Mouse (Mus musculus) heart, embryonic 16.5 days (tissue): Measurements from ENCODE around the gene Cfl1. TPM values are rescaled to one million over a fixed set of nuclear protein-coding genes. Genes with fewer than 3 reads are reported as not detected.

Source experiments
- ATAC-seq: fragments of 200-750 bp; cut with Nextera tagmentation; replicated peaks from 2 replicates; pipeline ENCODE4 v1.8.0; 2017; ENCODE audit warnings: moderate number of reproducible peaks; ENCODE audit not compliant: insufficient read depth, low FRiP score; ENCODE audit errors: extremely low read depth
- H3K27ac ChIP-seq: fragments of 300-500 bp; sonication (generic); 2 replicates; pipeline ENCODE4 v1.5.1; 2014; ENCODE audit warnings: mild to moderate bottlenecking, low read length, control low read depth, moderate library complexity
- H3K27me3 ChIP-seq: fragments of 300-500 bp; sonication (generic); 2 replicates; pipeline ENCODE4 v1.6.1; 2014; ENCODE audit warnings: low read length, mixed read lengths; ENCODE audit not compliant: control insufficient read depth, insufficient read depth
- H3K36me3 ChIP-seq: fragments of 300-500 bp; sonication (generic); 2 replicates; pipeline ENCODE4 v1.6.1; 2014; ENCODE audit not compliant: control insufficient read depth, insufficient read depth
- H3K4me1 ChIP-seq: fragments of 300-500 bp; sonication (generic); 2 replicates; pipeline ENCODE4 v1.6.1; 2014; ENCODE audit warnings: low read length, mixed read lengths; ENCODE audit not compliant: control insufficient read depth, insufficient read depth
- H3K4me2 ChIP-seq: fragments of 300-500 bp; sonication (generic); 2 replicates; pipeline ENCODE4 v1.6.1; 2014; ENCODE audit warnings: low read depth, mild to moderate bottlenecking, control low read depth, low read length
- H3K4me3 ChIP-seq: fragments of 300-500 bp; sonication (generic); 2 replicates; pipeline ENCODE4 v1.5.1; 2014; ENCODE audit warnings: mild to moderate bottlenecking, control low read depth, low read length
- H3K9ac ChIP-seq: fragments of 300-500 bp; sonication (generic); 2 replicates; pipeline ENCODE4 v1.6.1; 2014; ENCODE audit warnings: low read length, control low read depth
- H3K9me3 ChIP-seq: fragments of 300-500 bp; sonication (generic); replicated peaks from 2 replicates; pipeline ENCODE4 v1.6.1; 2016; ENCODE audit warnings: low read length; ENCODE audit not compliant: control insufficient read depth
- WGBS: fragments of 180-500 bp; shearing (Covaris S2); extraction: QIAGEN DNeasy Blood & Tissue Kit; methylation state at CpG from one replicate; pipeline ENCODE4 v1.1.7; 2014; 5-methylcytosine and 5-hydroxymethylcytosine counted together
- polyA plus RNA-seq: library from polyadenylated mRNA; unstranded; fragments of >200 nt; fragmentation: Nextera tagmentation; extraction: Ambion mirVana; gene quantifications from 2 replicates; pipeline ENCODE4 v1.2.1, GENCODE M21; 2015

The Cfl1 gene
- polyA plus RNA-seq, 1 experiment from 2014 or later = 1,829 TPM

DNA sequence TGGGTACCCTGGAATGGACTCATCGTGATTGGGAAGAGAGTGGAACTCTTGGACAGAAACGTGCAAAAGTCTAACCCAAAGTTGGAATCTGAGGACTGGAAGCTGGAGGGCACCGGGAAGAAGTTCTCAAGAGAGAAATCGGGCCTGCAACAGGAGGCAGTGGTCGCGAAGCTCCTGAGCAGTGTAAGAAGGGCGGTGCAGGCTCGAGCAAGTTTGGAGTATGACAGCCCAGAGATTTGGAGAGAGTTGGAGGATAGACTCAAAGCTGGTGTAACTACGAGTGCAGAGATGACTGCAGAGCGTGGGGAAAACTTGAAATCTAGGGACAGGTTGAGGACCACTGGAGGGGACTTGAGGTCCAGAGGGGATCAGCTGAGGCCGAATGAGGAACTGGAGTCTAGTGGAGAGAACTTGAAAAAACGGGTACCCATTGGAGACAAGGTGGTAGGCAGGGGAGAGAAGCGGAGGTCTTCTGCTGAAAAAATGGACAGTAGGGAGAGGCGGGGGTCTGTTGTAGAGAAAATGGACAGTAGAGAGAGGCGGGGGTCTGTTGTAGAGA is 20.9 kb downstream of the Cfl1 start:
- Histone ChIP-seq H3K9me3 (no peaks in the 10 kb centered on the region), H3K36me3 (no peaks in the 10 kb centered on the region), H3K27me3 (no peaks in the 10 kb centered on the region), H3K9ac (peak overlapping the region; percentile 66), H3K4me2 (peak overlapping the region; percentile 95), H3K4me3 (peak overlapping the region; percentile 54), H3K4me1 (peaks cover 26% of the 10 kb centered on the region), H3K27ac (peak overlapping the region; percentile 15)
- 43% methylated on average over 15 of the region's 15 CpGs for WGBS
- no peak; the same call in 1 of the 2 replicates for ATAC-seq

DNA sequence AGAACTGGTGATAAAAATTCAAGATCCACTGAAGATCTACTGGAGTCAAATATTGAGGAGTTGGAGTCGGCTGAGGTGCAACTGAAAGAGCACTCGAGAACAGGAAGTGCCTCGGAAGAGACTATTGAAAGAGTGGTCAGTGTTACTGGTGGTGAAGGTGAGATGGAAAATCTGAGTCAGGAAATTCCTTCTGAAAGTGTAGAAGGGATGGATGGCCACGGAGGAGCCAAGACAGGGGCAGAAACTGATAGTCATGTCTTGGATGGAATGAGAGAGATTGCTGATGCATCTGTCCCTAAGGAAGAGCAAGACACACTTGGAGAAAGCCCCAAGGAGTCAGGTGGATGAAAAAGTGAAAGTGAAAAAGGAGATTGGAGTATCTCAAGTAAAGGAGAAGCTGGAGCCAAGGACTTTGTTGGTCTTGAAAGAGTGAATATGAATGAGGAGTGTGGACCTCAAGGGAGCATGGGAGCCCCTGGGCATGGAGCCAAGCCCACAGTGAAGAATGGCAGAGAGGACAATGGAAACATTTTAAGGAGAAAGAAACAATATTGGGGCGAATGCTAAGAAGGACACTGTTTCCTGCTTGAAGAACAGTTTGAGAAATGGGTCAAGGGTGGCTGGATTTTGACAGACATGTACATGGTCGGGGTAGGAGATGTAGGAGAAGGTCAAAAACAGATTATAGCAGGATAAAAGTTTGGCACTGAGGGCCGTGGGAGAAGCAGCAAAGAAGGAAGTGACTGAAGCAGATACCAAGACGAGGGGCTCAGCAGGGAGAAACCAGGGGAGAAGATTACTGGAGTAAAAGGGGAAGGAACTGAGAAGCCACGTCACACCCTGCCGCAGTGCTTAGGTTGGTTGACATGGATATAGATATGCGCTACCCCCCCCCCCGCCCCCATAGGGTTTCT is 22.1 kb downstream of the Cfl1 start:
- ATAC-seq = no peak
- Histone ChIP-seq H3K27ac (peak overlapping the region; percentile 46), H3K9me3 (no peaks in the 10 kb centered on the region), H3K27me3 (no peaks in the 10 kb centered on the region), H3K36me3 (no peaks in the 10 kb centered on the region), H3K4me3 (peak overlapping the region; percentile 10; the same call in 1 of the 2 replicates), H3K4me2 (peak overlapping the region; percentile 49), H3K9ac (no peak overlapping the region), H3K4me1 (peaks cover 26% of the 10 kb centered on the region)
- 60% methylated on average over 12 of the region's 12 CpGs for WGBS

DNA sequence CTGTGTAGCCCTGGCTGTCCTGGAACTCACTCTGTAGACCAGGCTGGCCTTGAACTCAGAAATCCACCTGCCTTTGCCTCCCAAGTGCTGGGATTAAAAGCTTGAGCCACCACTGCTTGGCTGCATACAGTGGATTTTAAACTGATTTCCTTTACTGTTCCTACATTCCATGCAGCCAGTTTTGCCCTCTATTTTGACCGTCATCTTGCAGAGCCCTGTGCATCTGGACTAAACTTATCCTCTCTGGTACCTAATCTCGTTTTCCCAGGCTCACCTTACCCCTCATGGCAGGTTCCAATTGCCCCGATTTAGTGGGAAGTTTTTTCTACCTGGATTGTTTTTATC is 22.7 kb downstream of the Cfl1 start:
- no peak for ATAC-seq
- Histone ChIP-seq H3K27ac (no peak overlapping the region; the same call in 1 of the 2 replicates), H3K27me3 (no peaks in the 10 kb centered on the region), H3K4me1 (peaks cover 26% of the 10 kb centered on the region), H3K9me3 (no peaks in the 10 kb centered on the region), H3K4me3 (no peak overlapping the region), H3K4me2 (no peak overlapping the region), H3K36me3 (no peaks in the 10 kb centered on the region), H3K9ac (no peak overlapping the region)
- 76% methylated on average over 3 of the region's 3 CpGs for WGBS

DNA sequence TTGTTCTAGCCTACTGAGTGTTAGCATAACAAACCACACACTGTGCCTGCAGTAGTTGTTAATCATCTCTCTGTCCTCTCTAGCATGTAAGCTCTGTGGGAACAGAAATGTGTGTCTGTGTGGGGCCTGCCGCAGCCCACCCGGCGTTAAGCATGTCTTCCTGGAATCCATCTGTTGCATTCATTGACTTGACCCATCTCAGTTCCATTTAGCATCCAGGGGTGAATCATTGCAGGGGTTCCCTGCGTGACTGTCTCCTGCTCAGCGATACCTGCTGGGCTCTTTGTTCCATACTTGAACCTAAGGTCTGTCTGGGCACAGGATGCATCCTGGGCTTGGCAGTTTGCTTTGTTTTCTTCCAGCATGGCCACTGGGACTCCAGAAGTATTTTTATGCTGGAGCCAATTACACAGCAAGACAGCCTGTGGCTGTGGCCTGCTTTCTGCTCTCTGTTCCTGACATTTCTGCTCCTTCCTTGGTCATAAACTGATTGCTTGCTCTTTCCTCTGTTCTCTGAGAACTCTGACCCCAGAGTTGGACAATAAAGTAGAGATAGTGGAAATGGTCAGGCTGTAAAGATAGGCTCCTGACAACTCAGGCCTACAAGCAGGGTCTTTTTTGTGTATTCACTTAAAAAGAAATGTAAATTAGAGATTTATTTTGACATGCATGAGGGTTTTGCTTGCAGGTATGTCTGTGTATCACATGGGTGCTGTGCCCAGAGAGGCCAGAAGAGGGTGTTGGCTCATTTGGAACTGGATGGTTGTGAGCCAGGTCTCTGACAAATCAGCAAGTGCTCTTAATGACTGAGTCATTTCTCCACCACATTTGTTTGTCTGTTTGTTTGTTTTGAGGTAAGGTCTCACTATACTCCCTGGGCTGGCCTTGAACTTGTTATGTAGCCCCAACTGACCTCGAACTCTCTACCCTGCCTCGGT is 25.9 kb downstream of the Cfl1 start:
- peaks cover 17% of the 10 kb centered on the region for H3K4me1 ChIP-seq

DNA sequence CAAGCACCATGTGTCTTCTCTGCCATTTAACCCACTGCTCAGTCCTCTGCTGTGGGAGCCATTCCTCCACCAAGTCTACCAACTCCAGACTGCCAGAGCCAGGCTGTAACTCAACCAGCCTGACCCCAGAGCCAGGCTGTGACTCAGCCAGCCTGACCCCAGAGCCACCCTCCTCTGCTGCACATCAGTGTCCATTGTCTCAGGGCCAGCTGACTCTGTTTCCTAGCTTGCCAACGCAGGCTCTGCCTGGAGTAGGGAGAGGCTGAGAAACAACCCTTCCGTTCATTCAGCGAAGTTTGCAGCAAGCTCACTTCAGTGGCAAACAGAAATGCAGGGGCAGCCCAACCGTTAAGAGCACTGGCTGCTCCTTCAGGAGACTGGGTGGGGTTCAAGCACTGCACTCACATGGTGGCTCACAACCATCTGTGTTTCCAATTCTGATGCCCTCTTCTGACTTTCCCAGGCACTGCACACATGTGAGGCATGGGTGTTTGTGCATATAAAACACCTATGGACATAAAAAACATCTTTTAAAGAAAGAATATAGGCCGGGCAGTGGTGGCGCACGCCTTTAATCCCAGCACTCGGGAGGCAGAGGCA is 26.8 kb downstream of the Cfl1 start:
- H3K9ac ChIP-seq = no peak overlapping the region
- H3K27ac ChIP-seq = no peak overlapping the region
- H3K9me3 ChIP-seq = no peaks in the 10 kb centered on the region
- 77% methylated on average over 8 of the region's 8 CpGs for WGBS
- no peaks in the 10 kb centered on the region for H3K27me3 ChIP-seq
- no peak for ATAC-seq
- no peak overlapping the region for H3K4me3 ChIP-seq
- H3K36me3 ChIP-seq = no peaks in the 10 kb centered on the region
- H3K4me1 ChIP-seq = peaks cover 9% of the 10 kb centered on the region
- no peak overlapping the region for H3K4me2 ChIP-seq

More for the DNA sequence above, 25.9 kb downstream of the Cfl1 start:
- Histone ChIP-seq H3K36me3 (no peaks in the 10 kb centered on the region), H3K9ac (no peak overlapping the region), H3K27me3 (no peaks in the 10 kb centered on the region), H3K4me2 (no peak overlapping the region), H3K27ac (no peak overlapping the region), H3K4me3 (no peak overlapping the region), H3K9me3 (no peaks in the 10 kb centered on the region)
- 87% methylated on average over 7 of the region's 7 CpGs for WGBS
- ATAC-seq = no peak

DNA sequence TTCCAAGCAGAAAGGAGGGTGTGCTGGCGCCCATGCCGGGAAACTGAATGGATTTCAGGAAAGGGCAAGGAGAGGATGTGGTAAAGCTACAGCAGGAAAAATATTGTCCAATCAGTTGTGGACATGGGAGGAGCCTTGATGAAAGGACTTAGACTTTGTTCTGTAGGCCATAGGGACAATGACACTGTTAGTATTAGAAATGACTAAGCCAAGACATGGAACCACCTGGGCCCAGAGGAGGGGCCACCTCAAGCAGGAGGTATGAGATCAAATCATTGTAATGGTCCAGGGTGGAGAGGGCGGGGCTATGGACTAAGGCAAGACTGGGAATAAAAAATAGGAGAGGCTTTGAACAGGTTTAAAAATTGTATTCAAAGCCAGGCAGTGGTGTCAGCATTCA is 28.5 kb downstream of the Cfl1 start:
- no peaks in the 10 kb centered on the region for H3K27me3 ChIP-seq
- H3K4me1 ChIP-seq = no peaks in the 10 kb centered on the region
- H3K9ac ChIP-seq = no peak overlapping the region
- H3K36me3 ChIP-seq = no peaks in the 10 kb centered on the region
- H3K4me3 ChIP-seq = no peak overlapping the region
- no peak overlapping the region for H3K4me2 ChIP-seq
- WGBS = 83% methylated on average over 3 of the region's 3 CpGs
- H3K27ac ChIP-seq = no peak overlapping the region
- no peak for ATAC-seq
- H3K9me3 ChIP-seq = no peaks in the 10 kb centered on the region

DNA sequence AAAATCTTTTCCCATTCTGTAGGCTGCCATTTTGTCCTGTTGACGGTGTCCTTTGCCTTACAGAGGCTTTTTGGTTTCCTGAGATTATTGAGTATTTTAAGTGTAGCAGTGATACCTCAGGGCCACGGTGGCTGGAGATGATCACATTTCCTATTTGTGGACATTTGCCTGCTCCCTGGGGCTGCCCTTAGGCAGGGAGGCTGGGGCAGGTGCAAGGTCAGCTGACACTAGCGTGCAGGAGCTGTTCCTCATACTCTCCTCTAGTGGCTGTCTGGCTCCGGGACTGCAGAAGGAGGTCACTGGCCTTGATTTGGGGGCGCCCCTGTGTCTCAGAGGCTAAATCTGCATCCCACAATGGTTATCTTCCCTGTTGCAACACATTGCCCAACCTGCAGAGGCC is 34.9 kb downstream of the Cfl1 start:
- Histone ChIP-seq H3K4me3 (no peak overlapping the region), H3K36me3 (no peaks in the 10 kb centered on the region), H3K9ac (no peak overlapping the region), H3K27ac (no peak overlapping the region), H3K27me3 (0 out of 2 replicates have a peak, but pooled peaks cover under 1% of the 10 kb centered on the region), H3K9me3 (no peaks in the 10 kb centered on the region), H3K4me1 (peaks cover 4% of the 10 kb centered on the region; the same call in 1 of the 2 replicates), H3K4me2 (no peak overlapping the region)
- 75% methylated on average over 5 of the region's 5 CpGs for WGBS
- no peak for ATAC-seq

DNA sequence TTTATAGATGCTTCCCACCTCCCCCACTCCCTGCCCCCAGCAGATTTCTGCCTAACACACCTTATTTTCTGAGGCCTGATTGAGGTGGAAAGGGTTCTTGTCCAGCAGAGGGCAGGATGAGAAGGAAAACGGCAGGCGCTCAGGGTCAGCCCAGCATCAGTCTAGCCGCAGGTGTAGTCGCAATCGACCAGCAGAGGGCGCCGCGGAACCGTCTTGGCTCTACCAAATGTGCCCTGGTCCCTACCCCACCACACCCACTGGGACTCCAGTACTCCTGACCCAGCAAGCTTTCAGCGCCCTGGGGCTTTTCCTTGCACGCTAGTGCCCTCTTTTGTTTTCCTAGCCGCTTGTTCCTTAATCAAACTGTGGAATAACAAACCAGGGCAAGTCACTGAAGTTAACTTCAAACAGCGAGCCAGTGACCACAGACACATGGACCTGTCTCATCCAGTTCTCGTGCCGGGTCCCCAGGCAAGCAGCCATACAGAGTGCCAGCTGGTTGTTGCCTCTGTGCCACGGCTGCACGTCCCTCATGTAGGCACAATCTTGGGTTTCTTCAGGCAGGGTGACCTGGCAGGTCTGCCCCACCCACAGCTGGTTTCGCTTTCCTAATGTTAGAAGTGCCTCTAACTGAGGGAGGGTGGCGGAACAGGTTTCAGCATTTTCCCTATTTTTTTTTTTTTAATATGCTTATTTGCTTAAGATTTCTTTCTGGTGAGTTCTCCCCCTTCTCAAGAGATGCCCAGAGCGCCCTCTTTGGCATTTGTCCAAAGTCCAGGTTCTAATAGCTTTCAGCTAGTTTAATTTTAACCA is 39.3 kb downstream of the Cfl1 start:
- Histone ChIP-seq H3K4me1 (peaks cover 4% of the 10 kb centered on the region; the same call in 1 of the 2 replicates), H3K36me3 (no peaks in the 10 kb centered on the region), H3K9ac (peak overlapping the region; percentile 14; the same call in 1 of the 2 replicates), H3K4me3 (peak overlapping the region; percentile 25), H3K27me3 (0 out of 2 replicates have a peak, but pooled peaks cover 3% of the 10 kb centered on the region), H3K27ac (no peak overlapping the region), H3K9me3 (no peaks in the 10 kb centered on the region), H3K4me2 (peak overlapping the region; percentile 58)
- peak; percentile 96 for ATAC-seq
- 18% methylated on average over 20 of the region's 20 CpGs for WGBS
